Mouse (Mus musculus) liver, embryonic 15.5 days (tissue): ENCODE results near the gene Mrps26. TPM values are rescaled to one million over a fixed set of nuclear protein-coding genes. Genes with fewer than 3 reads are reported as not detected.
"Not testable (repeated sequence)": the region's sequence is repeated elsewhere in the genome, so short reads cannot be mapped to it uniquely, and the experiment has no call there.

Experiments
- ATAC-seq: fragments of 200-750 bp; cut with Nextera tagmentation; 2 replicates; pipeline ENCODE4 v1.8.0; 2017; ENCODE audit warnings: moderate number of reproducible peaks, mild to moderate bottlenecking, moderate library complexity; ENCODE audit not compliant: insufficient read depth
- H3K27ac ChIP-seq: fragments of 300-500 bp; sonication (generic); replicated peaks from 2 replicates; pipeline ENCODE4 v1.5.1; 2015; ENCODE audit warnings: mild to moderate bottlenecking, inconsistent platforms
- H3K27me3 ChIP-seq: fragments of 300-500 bp; sonication (generic); 2 replicates; pipeline ENCODE4 v1.6.1; 2015; ENCODE audit warnings: mild to moderate bottlenecking, inconsistent platforms
- H3K36me3 ChIP-seq: fragments of 300-500 bp; sonication (generic); replicated peaks from 2 replicates; pipeline ENCODE4 v1.6.1; 2015; ENCODE audit warnings: moderate library complexity, mild to moderate bottlenecking, inconsistent platforms
- H3K4me1 ChIP-seq: fragments of 300-500 bp; sonication (generic); replicated peaks from 2 replicates; pipeline ENCODE4 v1.6.1; 2015; ENCODE audit warnings: inconsistent platforms
- H3K4me2 ChIP-seq: fragments of 300-500 bp; sonication (generic); 2 replicates; pipeline ENCODE4 v1.6.1; 2015; ENCODE audit warnings: moderate library complexity, mild to moderate bottlenecking, inconsistent platforms
- H3K4me3 ChIP-seq: fragments of 300-500 bp; sonication (generic); replicated peaks from 2 replicates; pipeline ENCODE4 v1.5.1; 2015; ENCODE audit warnings: mild to moderate bottlenecking, inconsistent platforms
- H3K9ac ChIP-seq: fragments of 300-500 bp; sonication (generic); 2 replicates; pipeline ENCODE4 v1.6.1; 2015; ENCODE audit warnings: moderate library complexity, mild to moderate bottlenecking, inconsistent platforms
- H3K9me3 ChIP-seq: fragments of 300-500 bp; sonication (generic); replicated peaks from 2 replicates; pipeline ENCODE4 v1.6.1; 2016; ENCODE audit warnings: inconsistent platforms
- WGBS: fragments of 180-500 bp; shearing (Covaris S2); methylation state at CpG from one replicate; pipeline ENCODE4 v1.1.7; 2015; ENCODE audit warnings: mixed read lengths; ENCODE audit not compliant: insufficient replicate concordance; 5-methylcytosine and 5-hydroxymethylcytosine counted together
- polyA plus RNA-seq: library from polyadenylated mRNA; unstranded; fragments of >200 nt; fragmentation: Nextera tagmentation; extraction: Ambion mirVana; gene quantifications from 2 replicates; pipeline ENCODE4 v1.2.1, GENCODE M21; 2015

The Mrps26 gene
- polyA plus RNA-seq, 1 experiment from 2014 or later = 41.1 TPM

GRCm38 (mm10) chr2:130575873-130576272, 12.3 kb downstream of the Mrps26 start, which contains the start of gene Oxt:
TSS of gene Oxt (plus strand) at chr2:130576173.
- no peaks in the 10 kb centered on the region for H3K36me3 ChIP-seq
- no peak within 1 kb of the TSS for H3K27ac ChIP-seq
- peak within 1 kb of the TSS; percentile 46 for H3K4me2 ChIP-seq
- H3K4me3 ChIP-seq = peak within 1 kb of the TSS; percentile 6; the same call in 1 of the 2 replicates
- no peak for ATAC-seq
- no peak within 1 kb of the TSS for H3K9ac ChIP-seq
- 51% methylated on average over 9 of the region's 9 CpGs for WGBS
- H3K9me3 ChIP-seq = no peaks in the 10 kb centered on the region
- peaks cover 15% of the 10 kb centered on the region for H3K4me1 ChIP-seq
- peaks cover 72% of the 10 kb centered on the region for H3K27me3 ChIP-seq

GRCm38 (mm10) chr2:130576564-130576963, 13.0 kb downstream of the Mrps26 start:
- Histone ChIP-seq H3K4me2 (peak overlapping the region; percentile 46), H3K4me1 (peaks cover 15% of the 10 kb centered on the region), H3K27me3 (peaks cover 79% of the 10 kb centered on the region), H3K4me3 (peak overlapping the region; percentile 6; the same call in 1 of the 2 replicates)
- ATAC-seq, H3K9me3 ChIP-seq, H3K9ac ChIP-seq, H3K27ac ChIP-seq, H3K36me3 ChIP-seq: not testable (repeated sequence)
- 6% methylated on average over 32 of the region's 32 CpGs for WGBS

GRCm38 (mm10) chr2:130577021-130577420, 13.5 kb downstream of the Mrps26 start:
- ATAC-seq = no peak

GRCm38 (mm10) chr2:130577632-130578031, 14.1 kb downstream of the Mrps26 start:
- Histone ChIP-seq H3K9ac (no peak overlapping the region), H3K4me2 (peak overlapping the region; percentile 46), H3K27me3 (peaks cover 90% of the 10 kb centered on the region), H3K4me1 (peaks cover 15% of the 10 kb centered on the region), H3K9me3 (no peaks in the 10 kb centered on the region), H3K4me3 (peak overlapping the region; percentile 6; the same call in 1 of the 2 replicates), H3K36me3 (no peaks in the 10 kb centered on the region), H3K27ac (no peak overlapping the region)
- WGBS = 5% methylated on average over 12 of the region's 12 CpGs
- ATAC-seq = peak; percentile 33; the same call in 1 of the 2 replicates

More at GRCm38 (mm10) chr2:130577021-130577420, 13.5 kb downstream of the Mrps26 start:
- no peak overlapping the region for H3K9ac ChIP-seq
- no peak overlapping the region for H3K27ac ChIP-seq
- 8% methylated on average over 9 of the region's 9 CpGs for WGBS
- H3K27me3 ChIP-seq = peaks cover 84% of the 10 kb centered on the region
- no peaks in the 10 kb centered on the region for H3K36me3 ChIP-seq
- peak overlapping the region; percentile 6; the same call in 1 of the 2 replicates for H3K4me3 ChIP-seq
- peak overlapping the region; percentile 46 for H3K4me2 ChIP-seq
- H3K9me3 ChIP-seq = no peaks in the 10 kb centered on the region
- H3K4me1 ChIP-seq = peaks cover 15% of the 10 kb centered on the region

- no peaks in the 10 kb centered on the region for H3K9me3 ChIP-seq
- no peak overlapping the region for H3K4me2 ChIP-seq
- no peak overlapping the region for H3K9ac ChIP-seq
- H3K27me3 ChIP-seq = peaks cover 95% of the 10 kb centered on the region
- H3K4me3 ChIP-seq = no peak overlapping the region
- H3K4me1 ChIP-seq = peaks cover 15% of the 10 kb centered on the region
- no peak for ATAC-seq
- H3K36me3 ChIP-seq = no peaks in the 10 kb centered on the region
- no peak overlapping the region for H3K27ac ChIP-seq
- WGBS = 10% methylated on average over 11 of the region's 11 CpGs
These were observed 14.6 kb downstream of the Mrps26 start for GRCm38 (mm10) chr2:130578148-130578547.

GRCm38 (mm10) chr2:130579791-130580190, 16.2 kb downstream of the Mrps26 start:
- ATAC-seq = no peak
- no peak overlapping the region for H3K4me2 ChIP-seq
- no peaks in the 10 kb centered on the region for H3K36me3 ChIP-seq
- no peak overlapping the region for H3K9ac ChIP-seq
- H3K4me1 ChIP-seq = peaks cover 15% of the 10 kb centered on the region
- H3K4me3 ChIP-seq = no peak overlapping the region
- H3K27me3 ChIP-seq = peaks cover 96% of the 10 kb centered on the region
- H3K27ac ChIP-seq = no peak overlapping the region
- H3K9me3 ChIP-seq = no peaks in the 10 kb centered on the region
- WGBS = 5% methylated on average over 8 of the region's 8 CpGs

- ATAC-seq = no peak
- Histone ChIP-seq H3K27ac (no peak overlapping the region), H3K9me3 (no peaks in the 10 kb centered on the region), H3K4me3 (no peak overlapping the region), H3K36me3 (no peaks in the 10 kb centered on the region), H3K4me1 (peaks cover 15% of the 10 kb centered on the region), H3K9ac (no peak overlapping the region), H3K4me2 (no peak overlapping the region), H3K27me3 (peaks cover 82% of the 10 kb centered on the region)
- WGBS = 5% methylated on average over 16 of the region's 16 CpGs
These were observed 17.7 kb downstream of the Mrps26 start for GRCm38 (mm10) chr2:130581201-130581600.

GRCm38 (mm10) chr2:130582552-130582951, 19.0 kb downstream of the Mrps26 start, which contains the start of gene Avp:
TSS of gene Avp (minus strand) at chr2:130582554.
- no peak within 1 kb of the TSS for H3K4me3 ChIP-seq
- ATAC-seq = no peak
- H3K36me3 ChIP-seq = no peaks in the 10 kb centered on the region
- H3K4me2 ChIP-seq = no peak within 1 kb of the TSS
- peaks cover 68% of the 10 kb centered on the region for H3K27me3 ChIP-seq
- H3K9ac ChIP-seq = no peak within 1 kb of the TSS
- no peaks in the 10 kb centered on the region for H3K9me3 ChIP-seq
- WGBS = 39% methylated on average over 10 of the region's 10 CpGs
- peaks cover 8% of the 10 kb centered on the region for H3K4me1 ChIP-seq
- no peak within 1 kb of the TSS for H3K27ac ChIP-seq

- ATAC-seq = no peak
- Histone ChIP-seq H3K9me3 (no peaks in the 10 kb centered on the region), H3K4me3 (no peak overlapping the region), H3K4me1 (peaks cover 4% of the 10 kb centered on the region), H3K27ac (no peak overlapping the region), H3K4me2 (no peak overlapping the region), H3K36me3 (no peaks in the 10 kb centered on the region), H3K9ac (no peak overlapping the region), H3K27me3 (peaks cover 53% of the 10 kb centered on the region)
- WGBS = 60% methylated on average over 10 of the region's 10 CpGs
These were observed 20.5 kb downstream of the Mrps26 start for GRCm38 (mm10) chr2:130583902-130584560.

- 59% methylated on average over 6 of the region's 6 CpGs for WGBS
- H3K9me3 ChIP-seq = no peaks in the 10 kb centered on the region
- H3K27ac ChIP-seq = no peak overlapping the region
- no peaks in the 10 kb centered on the region for H3K36me3 ChIP-seq
- no peak for ATAC-seq
- no peak overlapping the region for H3K4me3 ChIP-seq
- H3K4me2 ChIP-seq = no peak overlapping the region
- H3K4me1 ChIP-seq = no peaks in the 10 kb centered on the region
- H3K9ac ChIP-seq = no peak overlapping the region
- H3K27me3 ChIP-seq = peaks cover 34% of the 10 kb centered on the region
These were observed 22.5 kb downstream of the Mrps26 start for GRCm38 (mm10) chr2:130586016-130586415.

- no peaks in the 10 kb centered on the region for H3K4me1 ChIP-seq
- no peak overlapping the region for H3K9ac ChIP-seq
- H3K36me3 ChIP-seq = no peaks in the 10 kb centered on the region
- H3K27ac ChIP-seq = no peak overlapping the region
- no peak for ATAC-seq
- H3K9me3 ChIP-seq = no peaks in the 10 kb centered on the region
- peaks cover 10% of the 10 kb centered on the region; the same call in 1 of the 2 replicates for H3K27me3 ChIP-seq
- 24% methylated on average over 2 of the region's 2 CpGs for WGBS
- no peak overlapping the region for H3K4me2 ChIP-seq
- H3K4me3 ChIP-seq = no peak overlapping the region
These were observed 24.8 kb downstream of the Mrps26 start for GRCm38 (mm10) chr2:130588373-130588772.
